In the genomic region with DNA sequence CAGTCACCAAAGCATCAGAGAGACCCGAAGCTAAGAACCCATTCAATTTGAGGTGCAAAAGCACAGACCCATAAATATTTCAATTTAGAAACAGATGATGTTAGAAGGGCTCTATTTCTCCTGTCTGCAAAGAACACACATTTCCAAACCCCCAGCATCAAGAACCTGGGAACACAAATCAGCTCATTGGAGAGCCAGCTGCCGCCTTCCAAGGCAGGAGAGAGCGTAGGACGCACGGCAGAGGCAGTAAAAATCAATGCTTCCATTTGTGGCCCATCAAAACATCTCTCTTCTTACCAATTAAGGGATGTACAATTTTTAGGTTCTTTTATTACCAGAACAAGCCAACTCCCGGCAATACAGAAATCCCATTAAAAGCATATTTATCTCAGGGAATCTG, we compare ENCODE assay signal across 12 mouse cellular contexts.
DNase-seq lines count a peak whose midpoint lies in the region; ATAC-seq and TF ChIP-seq lines count a peak whose summit lies in the region.
"Had no signal": no experiment of that assay in that cellular context is flagged by ENCODE, and none has a peak within 500 bp of the region (broad histone marks: within the 10 kb centered on the region; RNA-seq: fewer than 3 reads in every experiment).

No protein-coding gene starts in this region.

- H3K9ac ChIP-seq in kidney, postnatal 0 days (ENCODE audit: low read depth, low read length): no peak overlapping the region
- no peak overlapping the region for H3K9ac ChIP-seq in embryonic facial prominence, embryonic 14.5 days (ENCODE audit: low read depth, low read length)
- H3K9ac ChIP-seq in hindbrain, embryonic 15.5 days: no peak overlapping the region
- H3K9ac ChIP-seq in neural tube, embryonic 14.5 days (replicated peaks; ENCODE audit: low read depth, low read length): no peak overlapping the region; the same call in 1 of the 2 replicates
- H3K9ac ChIP-seq: embryonic facial prominence, embryonic 15.5 days had no signal

- WGBS in kidney, postnatal 0 days: 36% methylated on average over 6 of the region's 6 CpGs
- WGBS in embryonic facial prominence, embryonic 14.5 days: 64% methylated on average over 6 of the region's 6 CpGs
- 48% methylated on average over 6 of the region's 6 CpGs for WGBS in hindbrain, embryonic 15.5 days
- 19% methylated on average over 6 of the region's 6 CpGs for WGBS in neural tube, embryonic 14.5 days

- H3K4me3 ChIP-seq in kidney, postnatal 0 days (replicated peaks; ENCODE audit: low read depth, low read length): no peak overlapping the region
- H3K4me3 ChIP-seq in embryonic facial prominence, embryonic 14.5 days (ENCODE audit: low read depth, low read length): no peak overlapping the region
- H3K4me3 ChIP-seq in hindbrain, embryonic 15.5 days: no peak overlapping the region
- no peak overlapping the region for H3K4me3 ChIP-seq in neural tube, embryonic 14.5 days (ENCODE audit: low read depth, low read length)
- H3K4me3 ChIP-seq: embryonic facial prominence, embryonic 15.5 days; megakaryocyte, embryonic 14.5 days had no signal

- H3K9me3 ChIP-seq in kidney, postnatal 0 days (replicated peaks; ENCODE audit: low read length): no peaks in the 10 kb centered on the region
- H3K9me3 ChIP-seq in embryonic facial prominence, embryonic 14.5 days (ENCODE audit: control insufficient read depth, low read length): no peaks in the 10 kb centered on the region
- no peaks in the 10 kb centered on the region for H3K9me3 ChIP-seq in hindbrain, embryonic 15.5 days
- H3K9me3 ChIP-seq in neural tube, embryonic 14.5 days (ENCODE audit: control insufficient read depth, low read length): no peaks in the 10 kb centered on the region
- H3K9me3 ChIP-seq: embryonic facial prominence, embryonic 15.5 days; megakaryocyte, embryonic 14.5 days had no signal

- no peak for ATAC-seq in kidney, postnatal 0 days (replicated peaks; ENCODE audit: low FRiP score, low read depth)
- no peak for ATAC-seq in embryonic facial prominence, embryonic 14.5 days (ENCODE audit: low read depth)
- ATAC-seq in hindbrain, embryonic 15.5 days (ENCODE audit: low FRiP score, low read depth): no peak
- ATAC-seq in neural tube, embryonic 14.5 days (ENCODE audit: low read depth): no peak
- no peak for ATAC-seq in inflammation-experienced regulatory T-cells, adult 6 months

- H3K4me2 ChIP-seq in kidney, postnatal 0 days (ENCODE audit: low read length): peak overlapping the region; percentile 27
- H3K4me2 ChIP-seq in embryonic facial prominence, embryonic 14.5 days (ENCODE audit: low read depth, low read length): 0 out of 2 replicates have a peak overlapping the region, but pooled peaks have one; percentile 4
- H3K4me2 ChIP-seq in hindbrain, embryonic 15.5 days: peak overlapping the region; percentile 14; the same call in 1 of the 2 replicates
- H3K4me2 ChIP-seq in neural tube, embryonic 14.5 days (ENCODE audit: low read depth, low read length): peak overlapping the region; percentile 23; the same call in 1 of the 2 replicates
- H3K4me2 ChIP-seq: embryonic facial prominence, embryonic 15.5 days; heart, embryonic 11.5 days had no signal

- peak overlapping the region; percentile 73 for H3K27ac ChIP-seq in kidney, postnatal 0 days
- H3K27ac ChIP-seq in embryonic facial prominence, embryonic 14.5 days (replicated peaks; ENCODE audit: low read depth, low read length): peak overlapping the region; percentile 48; the same call in 1 of the 2 replicates
- H3K27ac ChIP-seq in hindbrain, embryonic 15.5 days (replicated peaks): peak overlapping the region; percentile 6; the same call in 1 of the 2 replicates
- H3K27ac ChIP-seq in neural tube, embryonic 14.5 days (ENCODE audit: low read depth, low read length): peak overlapping the region; percentile 60
- H3K27ac ChIP-seq: embryonic facial prominence, embryonic 15.5 days had no signal

- H3K36me3 ChIP-seq in kidney, postnatal 0 days (ENCODE audit: insufficient read depth, low read length): no peaks in the 10 kb centered on the region
- H3K36me3 ChIP-seq in embryonic facial prominence, embryonic 14.5 days (ENCODE audit: control insufficient read depth, insufficient read depth, low read length): peaks cover 18% of the 10 kb centered on the region
- H3K36me3 ChIP-seq in hindbrain, embryonic 15.5 days: no peaks in the 10 kb centered on the region
- H3K36me3 ChIP-seq in neural tube, embryonic 14.5 days (ENCODE audit: control insufficient read depth, insufficient read depth, low read length): no peaks in the 10 kb centered on the region
- H3K36me3 ChIP-seq: embryonic facial prominence, embryonic 15.5 days had no signal

- 0 out of 2 replicates have a peak, but pooled peaks cover 14% of the 10 kb centered on the region for H3K4me1 ChIP-seq in kidney, postnatal 0 days (replicated peaks; ENCODE audit: insufficient read depth, low read length)
- peaks cover 10% of the 10 kb centered on the region; the same call in 1 of the 2 replicates for H3K4me1 ChIP-seq in embryonic facial prominence, embryonic 14.5 days (ENCODE audit: control insufficient read depth, insufficient read depth, low read length)
- H3K4me1 ChIP-seq in hindbrain, embryonic 15.5 days (replicated peaks): peaks cover 40% of the 10 kb centered on the region
- H3K4me1 ChIP-seq in neural tube, embryonic 14.5 days (ENCODE audit: control insufficient read depth, insufficient read depth, low read length): peaks cover 30% of the 10 kb centered on the region
- H3K4me1 ChIP-seq: megakaryocyte, embryonic 14.5 days had no signal

- no peaks in the 10 kb centered on the region for H3K27me3 ChIP-seq in kidney, postnatal 0 days (ENCODE audit: insufficient read depth, low read length)
- no peaks in the 10 kb centered on the region for H3K27me3 ChIP-seq in embryonic facial prominence, embryonic 14.5 days (replicated peaks; ENCODE audit: control insufficient read depth, insufficient read depth, low read length)
- H3K27me3 ChIP-seq in hindbrain, embryonic 15.5 days: no peaks in the 10 kb centered on the region
- no peaks in the 10 kb centered on the region for H3K27me3 ChIP-seq in neural tube, embryonic 14.5 days (ENCODE audit: control insufficient read depth, insufficient read depth, low read length)
- H3K27me3 ChIP-seq: embryonic facial prominence, embryonic 15.5 days had no signal

- no peak for TF ChIP-seq CTCF in kidney, postnatal 0 days (IDR thresholded peaks at IDR 0.05; ENCODE audit: low read depth)

- DNase-seq in kidney, postnatal 0 days (ENCODE audit: low spot score): no peak
- no peak for DNase-seq in kidney, adult 11 months
- no peak for DNase-seq in embryonic facial prominence, embryonic 14.5 days (ENCODE audit: low spot score)
- DNase-seq in cerebellum, adult 11-12 months: no peak
- DNase-seq: cerebellum, postnatal 10 days; lung, adult 18-20 months had no signal

Comparison
In these comparisons a context has a peak if more than half of its experiments do, and no peak if none do; other contexts are left out.
1. H3K27ac ChIP-seq: peak in every context shown above with its lines; median percentile 73 in kidney, postnatal 0 days; 60 in neural tube, embryonic 14.5 days; 48 in embryonic facial prominence, embryonic 14.5 days; 6 in hindbrain, embryonic 15.5 days.